Mouse (Mus musculus): ENCODE results near the gene Hdac11.
A peak's percentile ranks its signal among the peaks of the same experiment; 100 is the strongest.
"Not testable (repeated sequence)": the region's sequence is repeated elsewhere in the genome, so short reads cannot be mapped to it uniquely, and the experiment has no call there.

Gene Hdac11

DNA sequence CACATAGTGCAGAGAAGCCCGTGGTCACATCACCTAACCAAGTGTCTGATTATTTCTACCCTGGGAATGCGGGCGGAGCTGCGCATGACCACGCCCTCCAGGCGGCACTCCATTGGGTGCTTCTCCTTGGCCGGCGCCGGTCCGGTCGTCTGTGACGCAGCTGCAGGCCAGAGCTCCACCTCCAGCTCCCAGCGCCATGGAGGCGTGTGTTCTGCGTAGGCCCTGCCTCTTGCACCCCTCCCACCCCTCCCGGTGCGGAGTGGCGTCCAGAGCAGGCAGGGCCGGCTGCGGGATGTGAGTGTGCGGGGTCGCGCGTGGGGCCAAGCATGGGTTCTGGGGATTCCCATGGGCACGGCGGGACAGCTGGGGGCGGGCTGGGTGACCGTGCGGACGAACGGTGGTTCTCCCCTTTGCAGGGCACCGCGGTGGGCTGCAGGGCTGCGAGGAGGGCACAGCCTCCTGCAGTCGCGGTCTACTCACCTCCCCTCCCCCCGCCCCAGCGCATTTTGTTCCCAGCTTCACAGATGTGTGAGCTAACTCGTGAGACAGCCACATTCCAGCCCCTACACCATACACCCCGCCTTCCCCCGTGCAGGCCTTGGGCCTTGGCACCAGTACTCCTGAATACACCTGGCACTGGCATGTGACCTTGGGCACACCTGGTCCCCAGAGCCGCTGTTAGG lies at the start of gene Hdac11:
Hdac11 (plus strand) TSS at position 112 of the 683 bp plus-strand sequence.
- peak; percentile 87 to 89 for DNase-seq (ENCODE audit: low spot score in 2 of 2)

DNA sequence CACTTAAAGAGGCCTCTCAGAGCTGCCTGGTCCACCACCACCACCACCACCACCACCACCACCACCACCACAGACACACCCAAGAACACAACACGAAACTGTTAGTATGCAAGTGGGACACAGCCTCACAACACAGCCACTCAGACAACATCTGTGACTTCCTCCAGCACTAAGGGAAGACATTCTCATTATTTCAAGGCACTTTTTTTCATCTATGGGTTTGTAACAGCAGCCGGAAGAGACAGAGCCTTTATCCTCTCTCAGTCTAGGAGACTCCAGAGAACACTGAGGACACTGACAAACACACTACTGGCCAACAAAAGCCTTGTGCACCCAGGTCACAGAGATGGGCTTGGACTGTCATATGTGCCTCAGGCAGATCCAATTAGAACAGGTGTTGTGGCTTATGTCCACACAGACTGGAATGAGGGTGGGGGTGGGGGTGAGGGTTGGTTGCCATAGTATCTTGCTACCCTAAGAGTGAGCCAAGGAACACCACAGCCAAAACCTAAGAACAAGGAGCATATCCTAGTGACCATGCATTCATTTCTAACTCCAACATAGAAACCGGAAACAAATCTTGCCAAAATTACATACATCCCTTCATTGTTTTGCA lies 48.1 kb upstream of the Hdac11 start:
- no peak for DNase-seq (ENCODE audit: low spot score in 2 of 2)

DNA sequence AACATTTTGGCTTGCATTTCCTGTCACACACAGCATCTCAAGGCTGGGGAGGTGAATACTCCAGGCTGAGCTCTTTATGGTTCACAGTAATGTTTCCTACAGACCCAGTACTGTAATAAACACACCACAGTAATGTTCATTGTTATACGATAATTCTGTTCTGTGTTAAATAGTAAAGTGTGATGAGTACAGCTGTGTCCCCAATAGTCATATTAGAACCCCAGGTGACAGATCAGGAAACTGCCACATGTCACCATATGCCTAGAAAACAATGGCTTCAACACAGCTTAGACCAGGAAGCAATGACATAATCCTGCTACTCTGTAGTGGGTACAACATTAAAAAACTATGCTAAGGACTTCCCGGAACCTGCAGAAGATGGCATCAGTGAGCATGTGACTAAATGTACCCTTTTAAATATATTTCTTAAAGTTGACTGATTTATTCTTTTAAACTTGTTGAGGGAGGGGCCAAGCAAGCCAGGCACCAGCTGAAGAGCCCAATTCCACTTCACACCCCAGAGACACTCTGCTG lies 47.5 kb upstream of the Hdac11 start:
- no peak for DNase-seq (ENCODE audit: low spot score in 2 of 2)

DNA sequence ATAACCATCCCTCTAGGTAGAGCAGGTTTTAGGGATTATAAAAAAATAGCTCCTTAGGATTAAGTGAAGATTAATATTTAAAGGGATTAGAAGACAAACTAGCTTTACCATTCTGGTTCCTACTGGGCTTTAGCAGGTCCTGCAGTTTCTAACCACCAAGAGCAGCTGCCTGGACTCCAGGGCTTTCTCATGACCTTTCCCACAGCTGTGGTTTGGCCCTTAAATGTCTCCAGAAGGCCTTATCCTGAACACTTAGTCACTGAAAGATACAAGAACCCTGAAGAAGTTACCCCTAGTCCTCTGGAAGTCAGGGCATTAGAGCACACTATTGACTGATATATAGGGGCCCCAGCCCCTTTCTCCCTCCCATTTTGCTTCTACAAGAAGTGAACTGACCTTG lies 47.0 kb upstream of the Hdac11 start:
- no peak for DNase-seq (ENCODE audit: low spot score in 2 of 2)

DNA sequence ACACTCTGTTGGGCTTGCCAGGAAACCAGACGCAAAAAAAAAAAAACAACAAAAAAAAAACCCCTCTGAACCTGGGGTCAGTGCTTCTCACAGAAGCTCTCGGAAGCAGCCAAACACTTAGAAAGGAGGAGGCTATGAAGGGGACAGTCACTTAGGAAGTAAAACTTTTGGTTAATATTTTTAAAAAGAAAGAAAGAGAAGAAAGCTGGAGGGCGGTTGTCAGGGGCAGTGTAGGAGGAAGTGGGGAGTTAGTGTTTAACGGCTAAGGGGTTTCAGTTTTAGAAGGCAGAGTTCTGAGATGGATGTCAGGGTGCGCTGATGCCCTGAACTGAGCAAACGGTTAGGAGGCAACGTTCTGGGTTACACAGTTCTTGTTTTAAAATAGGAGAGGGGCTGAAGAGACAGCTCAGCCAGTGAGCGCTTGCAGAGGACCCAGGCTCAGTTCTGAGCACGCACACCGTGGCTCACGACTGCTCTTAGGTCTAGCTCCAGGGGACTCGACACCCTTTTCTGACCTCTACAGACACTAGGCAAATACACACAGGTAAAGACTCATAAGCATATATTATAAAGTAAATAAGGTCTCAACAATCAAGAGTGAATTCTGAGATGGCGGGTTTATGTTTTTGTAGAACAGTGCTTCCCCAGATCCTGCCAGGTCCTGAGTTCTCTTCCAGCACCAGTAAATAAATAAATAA lies 46.0 kb upstream of the Hdac11 start:
- no peak for DNase-seq (ENCODE audit: low spot score in 2 of 2)

DNA sequence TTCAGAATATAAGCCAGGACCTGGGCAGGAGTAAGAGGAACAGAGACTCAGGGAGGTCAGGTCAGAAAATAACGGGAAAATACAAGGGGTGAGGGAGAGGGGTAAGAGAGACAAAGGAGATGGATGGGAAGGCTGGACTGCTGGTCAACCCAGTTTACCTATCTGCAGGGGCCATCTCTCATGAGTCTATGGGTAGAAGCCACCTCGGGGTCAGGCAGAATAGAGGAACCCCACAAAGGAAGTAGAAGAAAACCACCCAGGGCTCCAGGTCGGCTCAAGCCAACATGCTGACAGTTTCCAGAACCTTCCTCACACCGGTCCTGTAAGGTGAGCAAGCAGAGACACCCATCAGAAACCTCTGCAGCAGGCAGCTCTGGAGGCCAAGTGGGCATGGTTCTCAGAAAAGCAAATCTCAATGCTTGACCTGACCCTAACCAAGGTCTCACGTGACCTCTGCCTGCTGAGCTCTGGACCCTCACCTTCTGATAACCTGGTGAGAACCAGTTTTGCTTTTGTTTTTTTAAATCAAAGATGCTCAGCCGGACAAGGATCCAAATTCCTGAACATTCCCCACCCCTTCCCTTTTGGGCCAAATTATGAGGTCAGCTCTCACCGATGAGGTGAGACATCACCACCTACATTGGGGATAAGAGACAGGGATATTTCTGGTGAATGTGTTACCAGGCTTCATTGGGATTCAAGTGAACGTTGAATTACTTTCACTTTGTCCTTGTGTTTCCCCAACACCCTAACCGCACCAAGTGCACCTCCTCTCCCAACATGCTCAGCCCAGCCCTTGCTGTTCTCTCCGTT lies 45.1 kb upstream of the Hdac11 start:
- no peak for DNase-seq (ENCODE audit: low spot score in 2 of 2)

DNA sequence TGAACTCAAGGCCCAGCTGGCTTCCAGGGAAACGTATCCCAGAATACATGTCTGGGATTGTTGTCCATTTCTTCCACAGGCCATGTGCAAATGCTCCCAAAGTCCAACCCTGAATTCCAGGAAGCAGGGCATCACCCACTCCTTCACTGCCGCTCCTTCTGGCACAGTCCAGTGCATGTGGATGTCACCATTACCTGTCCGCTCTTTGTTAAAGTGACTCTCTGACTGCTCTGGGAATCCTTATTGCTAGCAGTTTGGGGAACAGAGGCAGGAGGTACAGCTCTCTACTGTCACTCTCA lies 44.6 kb upstream of the Hdac11 start:
- no peak for DNase-seq (ENCODE audit: low spot score in 2 of 2)

DNA sequence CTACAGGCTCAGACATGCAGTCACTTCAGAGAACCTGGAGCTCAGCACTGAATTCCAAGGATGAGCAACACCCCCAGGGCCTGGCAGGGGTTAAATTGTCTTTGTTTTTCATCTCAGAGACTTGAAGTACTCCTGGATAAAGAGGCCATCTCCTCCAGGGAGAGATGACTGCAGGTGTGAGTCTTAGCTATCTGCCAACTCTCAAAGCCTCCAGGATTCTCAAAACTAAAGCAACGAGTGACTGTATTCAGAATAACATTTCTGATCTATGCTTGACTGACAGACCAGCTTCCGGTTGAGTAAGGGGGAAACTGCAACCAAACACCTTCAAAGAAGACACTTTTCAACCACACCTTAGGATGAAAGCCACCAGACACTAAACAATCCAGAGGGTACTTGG lies 41.7 kb upstream of the Hdac11 start:
- DNase-seq (ENCODE audit: low spot score in 2 of 2) = no peak

DNA sequence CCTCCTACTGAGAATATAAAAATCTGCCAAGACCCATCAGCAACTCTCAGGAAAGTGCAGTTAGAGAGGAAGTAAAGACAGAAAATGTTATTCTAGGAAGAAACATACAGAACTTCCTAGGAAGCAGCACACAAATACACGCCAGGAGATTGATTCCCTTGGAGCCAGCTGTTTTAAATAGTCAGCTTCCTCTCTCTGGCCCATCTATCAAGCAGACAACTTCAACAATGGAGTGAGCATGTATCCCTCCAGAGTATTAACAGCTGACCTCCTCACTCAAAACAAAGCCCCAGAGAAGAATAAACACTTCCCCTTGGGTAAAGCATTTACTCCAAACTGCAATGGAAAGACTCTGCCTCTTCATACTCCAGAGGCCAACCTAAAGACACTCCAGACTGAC lies 41.3 kb upstream of the Hdac11 start:
- no peak for DNase-seq (ENCODE audit: low spot score in 2 of 2)

DNA sequence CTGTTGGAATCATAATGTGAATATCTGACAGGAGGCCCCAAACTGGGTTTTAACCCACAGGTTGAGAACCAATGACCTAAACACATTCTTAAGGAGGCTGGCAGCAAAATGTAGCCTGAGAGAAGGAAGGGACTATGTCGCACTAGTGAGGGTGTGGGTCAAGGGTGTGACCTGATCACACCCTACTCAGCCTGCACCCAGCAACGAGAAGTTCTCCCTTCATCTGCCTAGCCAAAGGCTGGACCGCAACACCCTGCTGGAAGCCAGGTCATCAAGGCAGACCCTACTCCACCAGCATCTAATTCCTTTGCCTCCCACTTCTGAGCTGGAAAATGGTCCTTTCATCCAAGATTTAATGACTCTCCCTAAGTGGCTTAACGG lies 40.6 kb upstream of the Hdac11 start:
- no peak for DNase-seq (ENCODE audit: low spot score in 2 of 2)

DNA sequence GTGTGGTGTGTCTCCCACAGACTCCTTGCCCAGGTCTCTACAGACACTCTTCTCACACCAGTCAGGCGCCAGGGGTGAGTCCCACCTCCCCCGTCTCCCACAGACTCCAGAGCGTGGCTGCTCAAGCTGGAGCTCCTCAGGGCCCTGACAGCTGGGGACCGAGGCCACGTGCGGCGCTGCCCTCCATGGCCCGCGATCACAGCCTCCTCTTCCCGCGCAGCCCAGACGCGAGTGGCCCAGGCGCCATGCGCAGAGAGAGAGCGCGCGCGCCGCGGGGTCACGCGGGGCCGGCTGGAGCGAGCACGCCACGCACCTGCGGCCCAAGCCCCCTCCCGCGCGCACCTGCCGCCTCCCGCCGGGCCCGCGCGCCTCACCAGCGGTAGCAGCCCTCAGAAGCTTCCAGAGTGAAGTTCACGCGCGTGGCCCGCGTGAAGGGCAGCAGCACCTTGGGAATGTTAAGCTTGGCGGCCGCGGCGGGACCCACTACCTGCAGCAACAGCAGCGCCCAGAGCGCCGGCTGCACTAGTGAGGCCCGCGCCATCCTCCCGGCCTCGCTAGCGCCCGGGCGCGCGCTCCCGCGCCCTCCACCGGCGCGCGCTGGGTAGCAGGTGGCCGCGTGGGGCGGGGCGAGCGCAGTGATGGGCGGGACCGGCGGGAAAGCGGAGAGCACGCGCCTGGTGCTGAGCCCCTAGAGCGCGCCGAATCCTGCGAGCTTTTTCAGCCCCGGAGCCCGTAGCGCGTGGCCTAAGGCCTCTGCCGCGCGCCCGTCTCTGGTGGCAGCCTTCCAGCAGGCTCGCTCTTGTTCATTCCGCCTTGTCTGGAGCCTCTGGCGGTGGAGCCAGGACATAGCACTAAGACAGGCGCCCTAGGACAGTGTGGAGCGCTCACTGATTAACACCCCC lies 40.0 kb upstream of the Hdac11 start, which contains the start of gene Nup210:
Nup210 (minus strand) TSS at position 586 of the 902 bp plus-strand sequence.
- DNase-seq (ENCODE audit: low spot score in 2 of 2) = peak; percentile 88 to 94

DNA sequence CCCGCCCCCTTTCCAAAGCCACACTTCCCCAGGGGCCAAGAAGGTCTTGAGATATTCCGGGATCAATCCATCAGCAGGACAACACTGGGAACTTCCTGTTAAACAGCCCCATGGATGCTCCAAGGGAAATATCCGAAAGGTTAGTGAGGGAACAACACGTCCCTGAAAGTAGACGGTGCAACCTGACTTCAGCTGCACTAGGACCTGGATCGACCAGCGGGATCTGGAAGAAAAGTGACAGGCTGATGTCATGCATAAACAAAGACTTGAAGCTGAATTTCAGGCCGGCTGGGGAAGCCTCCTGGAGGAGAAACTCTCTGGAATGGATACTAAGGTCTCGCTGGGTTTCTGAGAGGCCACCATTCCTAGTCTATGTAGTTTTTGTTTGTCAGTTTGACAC lies 39.3 kb upstream of the Hdac11 start:
- no peak for DNase-seq (ENCODE audit: low spot score in 2 of 2)

DNA sequence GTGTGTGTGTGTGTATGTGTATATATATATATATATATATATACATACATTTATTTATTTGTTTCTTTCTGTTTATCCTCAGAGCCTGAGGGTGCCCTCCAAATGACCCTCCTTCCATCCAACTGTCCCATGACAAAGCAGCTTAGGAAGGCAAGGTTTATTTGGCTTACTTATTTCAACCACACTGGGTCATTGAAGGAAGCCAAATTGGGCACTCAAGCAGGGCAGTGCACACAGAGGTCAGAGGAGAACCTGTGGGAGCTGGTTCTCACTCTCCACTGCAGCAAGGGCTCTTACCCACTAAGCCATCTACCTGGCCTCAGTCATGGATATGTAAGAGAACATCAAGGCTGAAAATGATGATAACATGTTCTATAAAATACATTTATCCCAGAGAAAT lies 37.9 kb upstream of the Hdac11 start:
- DNase-seq (ENCODE audit: low spot score in 2 of 2) = no peak

DNA sequence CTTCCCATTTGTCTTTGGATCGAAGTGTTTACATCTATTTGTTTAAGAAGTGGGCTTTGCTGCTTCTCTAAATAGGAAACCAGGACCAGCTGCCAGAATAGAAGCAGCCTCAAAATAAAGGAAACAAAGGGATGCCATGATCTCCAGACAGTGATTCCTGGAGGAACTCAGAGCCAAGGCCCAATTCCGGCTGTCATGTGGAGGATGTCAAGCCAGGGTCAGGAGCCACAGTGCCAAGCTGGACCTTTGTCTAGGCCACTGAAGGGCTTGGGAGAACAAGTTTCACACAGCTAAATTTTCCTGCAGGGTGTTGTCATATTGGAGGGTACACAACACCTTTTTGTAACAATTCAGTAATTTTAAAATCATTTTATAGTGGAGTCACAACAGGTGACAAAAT lies 36.3 kb upstream of the Hdac11 start:
- no peak for DNase-seq (ENCODE audit: low spot score in 2 of 2)

DNA sequence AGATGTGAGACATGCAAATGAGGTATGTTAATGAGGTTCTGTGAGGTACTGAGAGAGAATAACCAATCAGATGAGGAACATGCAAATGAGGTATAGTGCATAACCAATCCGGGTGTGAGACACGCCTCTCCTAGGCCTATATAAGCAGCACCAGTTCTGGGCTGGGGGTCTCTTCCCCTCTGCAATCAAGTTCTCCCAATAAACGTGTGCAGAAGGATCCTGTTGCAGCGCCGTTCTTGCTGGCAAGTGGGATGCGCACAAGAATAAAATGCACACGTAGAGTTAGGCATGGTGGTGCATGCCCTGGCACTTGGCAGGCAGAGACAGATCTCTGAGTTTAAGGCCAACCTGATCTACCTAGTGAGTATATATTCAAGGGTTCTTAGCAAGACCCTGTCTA lies 35.4 kb upstream of the Hdac11 start:
- DNase-seq (ENCODE audit: low spot score in 2 of 2) = not testable (repeated sequence)

DNA sequence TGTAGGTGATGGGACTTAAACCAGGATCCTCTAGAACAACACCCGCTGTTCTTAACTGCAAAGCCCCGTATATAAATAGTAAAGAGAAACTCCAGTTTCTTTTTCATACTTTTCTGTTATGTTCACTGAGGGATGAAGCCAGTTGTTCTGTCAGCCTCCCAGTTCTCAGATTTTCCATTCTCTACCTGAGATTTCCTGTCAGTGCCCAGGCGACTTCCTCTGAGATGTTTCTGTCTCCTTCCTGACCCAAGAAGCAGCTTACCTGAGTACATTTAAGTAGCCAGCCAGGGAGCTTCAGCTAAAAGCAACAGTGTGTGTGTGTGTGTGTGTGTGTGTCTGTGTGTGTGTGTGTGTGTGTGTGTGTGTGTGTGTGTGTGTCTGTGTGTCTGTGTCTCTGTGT lies 33.0 kb upstream of the Hdac11 start:
- DNase-seq (ENCODE audit: low spot score in 2 of 2) = no peak

DNA sequence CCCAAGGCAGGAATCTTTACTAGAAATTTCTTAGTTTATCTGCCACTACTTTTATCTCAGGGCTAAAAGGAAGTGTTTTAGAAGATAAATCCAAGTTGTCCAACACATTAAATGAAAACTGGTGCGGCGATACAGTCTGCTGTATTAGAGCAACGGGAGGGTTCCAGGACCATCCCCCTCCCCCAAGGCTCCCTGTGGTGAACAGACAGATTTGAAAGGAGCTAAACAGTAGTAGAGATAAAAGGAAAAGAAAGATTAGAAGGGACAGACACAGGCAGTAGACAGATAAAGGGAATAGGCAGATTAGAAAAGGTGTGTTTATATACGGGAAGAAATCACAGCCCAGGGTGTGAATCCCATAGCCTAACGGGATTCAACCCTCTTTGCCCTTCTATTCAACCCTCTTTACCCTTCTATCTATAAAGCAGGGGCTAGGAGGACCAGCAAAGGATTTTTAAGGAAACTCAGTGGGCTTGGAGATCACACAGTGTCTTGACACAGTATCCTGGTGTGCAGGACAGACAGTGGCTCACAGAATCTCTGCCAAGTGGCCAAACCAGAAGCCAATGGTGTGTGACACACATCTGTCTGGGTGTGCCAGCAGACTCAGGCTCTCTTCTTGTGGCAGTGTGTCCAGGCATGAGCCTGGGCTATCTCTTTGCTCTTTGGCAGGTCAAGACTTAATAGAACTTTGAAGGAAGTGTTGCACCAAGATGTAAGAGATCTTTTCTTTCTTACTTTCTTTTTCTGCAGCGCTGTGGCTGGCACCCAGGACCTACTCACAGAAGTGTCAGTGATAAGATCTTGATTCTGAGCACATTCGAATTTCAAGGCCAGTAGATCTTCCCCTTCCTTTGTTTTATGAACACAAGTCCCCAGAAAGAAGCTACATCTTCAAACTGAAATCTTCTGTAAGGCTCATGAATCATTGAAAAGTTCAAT lies 31.9 kb upstream of the Hdac11 start:
- no peak for DNase-seq (ENCODE audit: low spot score in 2 of 2)

DNA sequence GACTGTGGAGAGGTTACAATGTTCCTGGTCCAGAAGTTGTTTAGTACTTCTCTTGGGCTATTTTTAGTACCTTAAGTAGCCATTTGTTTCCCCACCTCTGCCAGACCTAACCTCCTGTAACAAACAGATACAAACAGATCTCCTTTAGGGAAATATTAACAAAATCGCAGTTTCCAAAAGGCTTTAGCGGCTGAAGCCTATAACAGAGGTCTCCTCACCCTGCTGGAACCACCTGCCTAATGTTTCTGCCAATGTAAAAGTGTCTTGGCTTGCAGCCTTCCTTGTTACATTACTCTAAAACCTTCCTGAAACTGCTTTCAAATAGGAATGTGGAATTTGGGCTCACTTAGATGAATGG lies 31.3 kb upstream of the Hdac11 start:
- DNase-seq (ENCODE audit: low spot score in 2 of 2) = no peak

DNA sequence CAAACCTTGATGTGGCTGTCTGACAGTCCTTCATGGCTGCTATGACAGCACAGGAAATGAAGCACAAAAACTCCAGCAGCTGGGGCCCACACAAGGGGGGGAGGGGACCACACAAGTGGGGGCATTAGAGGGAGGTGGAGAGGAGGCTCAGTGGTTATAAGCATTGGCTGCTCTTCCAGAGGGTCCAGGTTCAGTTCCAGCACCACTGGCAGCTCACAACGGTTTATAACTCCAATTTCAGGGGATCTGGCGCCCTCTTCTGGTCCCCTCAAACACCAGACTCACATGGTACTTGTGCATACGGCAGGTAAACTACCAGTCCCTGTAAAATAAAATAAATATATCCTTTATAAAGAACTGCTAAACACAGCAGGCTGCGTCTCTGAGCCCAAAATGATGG lies 27.5 kb upstream of the Hdac11 start:
- DNase-seq (ENCODE audit: low spot score in 2 of 2) = no peak

DNA sequence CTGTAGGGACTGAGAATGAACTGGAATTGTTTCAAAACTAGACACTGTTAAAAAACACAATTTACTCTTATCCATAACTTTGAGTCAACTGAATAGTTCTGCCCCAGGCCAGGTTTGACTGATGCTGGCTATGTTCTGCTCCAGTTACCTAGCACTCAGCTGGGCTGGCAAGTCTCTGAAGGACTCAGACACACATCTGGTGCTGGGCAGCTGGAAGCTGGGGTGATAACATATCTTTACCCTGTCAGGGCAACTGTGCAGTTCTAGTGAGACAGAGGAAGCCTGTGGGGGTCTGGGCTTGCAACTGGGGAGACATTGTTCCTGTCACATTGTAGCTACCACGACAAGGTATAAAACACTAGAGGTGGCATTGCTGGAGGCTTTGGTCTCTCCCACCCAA lies 25.6 kb upstream of the Hdac11 start:
- DNase-seq (ENCODE audit: low spot score in 2 of 2) = no peak

All from urinary bladder, postnatal 4 days (tissue).